Mouse (Mus musculus): ENCODE measurements around the gene Sacs.

DNA sequence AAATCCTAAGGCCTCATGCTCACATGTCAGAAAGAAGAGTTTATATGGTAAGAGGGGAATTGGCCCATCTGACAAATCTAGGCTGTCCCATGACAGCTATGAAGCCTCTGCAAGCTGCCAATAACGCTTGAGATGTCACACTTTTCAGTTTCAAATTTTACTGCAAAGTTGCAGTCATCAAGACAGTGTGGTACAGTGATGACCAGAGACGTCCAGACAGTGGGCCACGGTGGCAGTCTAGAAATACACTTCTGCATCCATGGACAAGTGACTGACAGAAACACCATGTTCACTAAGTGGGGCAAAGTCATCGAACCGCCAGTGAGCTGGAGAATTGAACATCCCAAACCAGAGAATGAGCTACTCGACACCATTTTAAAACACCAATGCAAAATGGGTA lies 37.5 kb upstream of the Sacs start:
- no peak for TF ChIP-seq CTCF (IDR thresholded peaks at IDR 0.05; ENCODE audit: control insufficient read depth, insufficient read depth, insufficient read length)
- TF ChIP-seq USF1 (IDR thresholded peaks at IDR 0.05; ENCODE audit: low read depth) = no peak
- TF ChIP-seq MYOD1 (IDR thresholded peaks at IDR 0.05; ENCODE audit: control insufficient read depth, insufficient read length, low read depth) = no peak

All from C2C12 (cell line).